Mouse (Mus musculus): ENCODE results near the gene Pla2g4e. TPM values are rescaled to one million over a fixed set of nuclear protein-coding genes. Genes with fewer than 3 reads are reported as not detected.

Pla2g4e gene
- 1.4 and 2.5 TPM in 2 replicates for polyA plus RNA-seq (2021; fragmentation: Nextera tagmentation)
- long read RNA-seq, experiment 1, partial matches to known transcripts = 1 of 5 reads
- long read RNA-seq, experiment 1, other reads (novel, unspliced or antisense) = 4 of 5 reads
- long read RNA-seq, experiment 2, partial matches to known transcripts = 0 of 12 reads
- long read RNA-seq, experiment 2, other reads (novel, unspliced or antisense) = 12 of 12 reads

DNA sequence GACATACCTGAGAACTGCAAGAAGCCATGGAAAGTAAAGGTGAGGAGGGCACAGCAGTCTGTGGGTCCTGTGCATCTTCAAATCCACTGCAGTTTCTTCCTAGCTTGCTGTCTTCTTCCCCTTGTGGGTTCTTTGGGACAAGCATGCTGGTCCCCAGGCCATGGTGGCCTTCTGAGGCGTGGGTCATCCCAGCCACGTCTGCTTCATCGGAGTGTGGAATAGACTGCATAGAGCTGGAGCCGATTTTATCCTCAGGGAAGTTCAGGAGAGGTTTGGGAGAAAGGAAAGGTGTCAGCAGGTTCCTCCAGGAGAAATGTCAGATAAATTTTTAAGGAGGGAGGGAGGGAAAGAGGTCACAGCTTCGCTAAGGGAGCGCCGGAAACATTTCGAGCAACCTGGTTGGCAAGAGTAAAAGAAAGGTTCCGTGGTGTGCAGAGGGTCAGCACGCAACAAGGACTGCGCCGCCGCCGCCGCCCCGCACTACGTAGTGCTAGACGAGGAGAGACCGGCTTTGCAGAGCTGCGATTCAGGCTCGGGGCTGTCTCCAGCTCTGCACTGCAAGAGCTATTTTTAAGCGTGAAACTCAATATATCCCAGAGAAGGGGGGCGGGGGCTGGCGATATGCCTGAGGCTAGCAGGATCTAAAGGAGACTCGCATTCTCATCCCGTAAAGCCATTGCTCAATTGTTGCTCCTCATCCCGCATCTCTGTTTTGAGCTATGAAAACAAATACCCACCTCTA lies at the start of gene Pla2g4e:
Gene Pla2g4e, minus strand, starts transcription at position 657 of the 742 bp plus-strand sequence.

DNA sequence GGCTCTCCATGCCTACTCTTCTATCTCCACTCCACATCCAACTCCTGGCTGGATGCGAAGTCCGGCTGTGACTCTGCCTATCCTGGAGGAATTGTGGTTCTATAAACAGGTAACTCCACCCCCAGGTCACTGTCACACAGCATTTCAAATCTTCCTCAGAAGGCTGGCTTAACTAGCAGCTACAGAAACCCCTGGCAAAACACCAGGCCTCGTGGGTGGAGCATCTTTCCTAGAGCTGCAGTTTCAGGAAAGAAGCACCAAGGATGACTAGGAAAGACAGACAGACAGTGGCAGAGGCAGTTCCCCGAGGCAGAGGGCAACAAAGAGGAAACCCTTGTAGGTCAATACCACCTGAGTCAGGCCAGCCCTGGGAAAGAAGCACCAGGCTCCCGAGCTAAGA lies 43.9 kb upstream of the Pla2g4e start, which contains the start of gene Pla2g4d:
Gene Pla2g4d, minus strand, starts transcription at position 203 of the 400 bp plus-strand sequence.

DNA sequence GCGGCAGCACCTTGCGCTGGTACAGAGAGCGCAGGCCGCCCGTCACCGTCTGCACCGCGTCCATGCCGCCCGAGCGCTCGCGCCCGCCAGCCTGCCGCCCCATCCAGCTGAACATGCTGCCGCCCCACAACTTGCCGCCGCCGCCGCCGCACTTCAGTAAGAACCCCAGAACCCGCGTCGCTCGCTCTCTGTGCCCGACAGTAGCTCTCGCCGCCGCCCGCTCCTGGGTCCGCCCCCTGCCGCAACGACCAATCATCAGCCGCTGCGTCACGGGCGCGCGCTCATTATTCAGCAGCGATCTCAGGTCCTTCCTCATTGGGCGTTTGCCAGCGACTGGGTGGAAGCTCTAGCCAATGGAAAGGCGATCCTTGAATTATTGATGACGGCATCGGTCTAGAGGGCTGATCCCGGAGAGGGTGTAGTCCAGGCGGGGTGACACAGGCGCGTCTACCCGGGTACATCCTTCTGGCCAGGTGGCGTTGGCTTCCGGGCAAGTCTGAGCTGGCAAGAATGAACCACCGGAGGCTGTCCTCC lies 90.7 kb downstream of the Pla2g4e start, which contains the start of gene Ehd4:
Gene Ehd4, minus strand, starts transcription at position 246 of the 534 bp plus-strand sequence.

Other genes with a start within 250 kb of the Pla2g4e start
- 6.8 and 7.4 TPM in 2 replicates for gene Jmjd7, start 217.9 kb downstream of the Pla2g4e start, polyA plus RNA-seq (2021; fragmentation: Nextera tagmentation)
- 0.56 and 0.73 TPM in 2 replicates for gene Gm28042, start 217.8 kb downstream of the Pla2g4e start, polyA plus RNA-seq (2021; fragmentation: Nextera tagmentation)
- gene Pla2g4b, start 211.9 kb downstream of the Pla2g4e start, polyA plus RNA-seq (2021; fragmentation: Nextera tagmentation) = not detected in 2 replicates
- gene Ehd4, start 90.7 kb downstream of the Pla2g4e start, polyA plus RNA-seq (2021; fragmentation: Nextera tagmentation) = 7.5 and 8.0 TPM in 2 replicates
- 0.04 TPM in 1 of 2 replicates, not detected in the other for gene Pla2g4d, start 43.9 kb upstream of the Pla2g4e start, polyA plus RNA-seq (2021; fragmentation: Nextera tagmentation)
- not detected in 2 replicates for gene Pla2g4f, start 68.8 kb upstream of the Pla2g4e start, polyA plus RNA-seq (2021; fragmentation: Nextera tagmentation)
- 25.0 and 26.8 TPM in 2 replicates for gene Vps39, start 107.8 kb upstream of the Pla2g4e start, polyA plus RNA-seq (2021; fragmentation: Nextera tagmentation)
- gene Ganc, start 158.6 kb upstream of the Pla2g4e start, polyA plus RNA-seq (2021; fragmentation: Nextera tagmentation) = 4.7 and 5.8 TPM in 2 replicates
- 2.5 and 4.1 TPM in 2 replicates for gene Tmem87a, start 158.8 kb upstream of the Pla2g4e start, polyA plus RNA-seq (2021; fragmentation: Nextera tagmentation)
- gene Capn3, start 210.7 kb upstream of the Pla2g4e start, polyA plus RNA-seq (2021; fragmentation: Nextera tagmentation) = 10.4 TPM in 2 replicates

All from layer of hippocampus, adult 6 months (tissue).